Mouse (Mus musculus) lung, postnatal 14 days (tissue): ENCODE data around the gene Ctsr.
"Not testable (repeated sequence)": the region's sequence is repeated elsewhere in the genome, so short reads cannot be mapped to it uniquely, and the experiment has no call there.

Experiments used
- DNase-seq: peaks from one replicate; pipeline ENCODE4 v3.0.0; 2021

The Ctsr gene

GRCm38 (mm10) chr13:61164156-61164555, at the start of gene Ctsr:
Gene Ctsr (minus strand): TSS chr13:61164256.
- no peak for DNase-seq

- DNase-seq: no peak
Observed at GRCm38 (mm10) chr13:61203310-61203709, 39.3 kb upstream of the Ctsr start, which contains the start of gene Cts6. Gene Cts6 (minus strand): TSS chr13:61203410.

DNA sequence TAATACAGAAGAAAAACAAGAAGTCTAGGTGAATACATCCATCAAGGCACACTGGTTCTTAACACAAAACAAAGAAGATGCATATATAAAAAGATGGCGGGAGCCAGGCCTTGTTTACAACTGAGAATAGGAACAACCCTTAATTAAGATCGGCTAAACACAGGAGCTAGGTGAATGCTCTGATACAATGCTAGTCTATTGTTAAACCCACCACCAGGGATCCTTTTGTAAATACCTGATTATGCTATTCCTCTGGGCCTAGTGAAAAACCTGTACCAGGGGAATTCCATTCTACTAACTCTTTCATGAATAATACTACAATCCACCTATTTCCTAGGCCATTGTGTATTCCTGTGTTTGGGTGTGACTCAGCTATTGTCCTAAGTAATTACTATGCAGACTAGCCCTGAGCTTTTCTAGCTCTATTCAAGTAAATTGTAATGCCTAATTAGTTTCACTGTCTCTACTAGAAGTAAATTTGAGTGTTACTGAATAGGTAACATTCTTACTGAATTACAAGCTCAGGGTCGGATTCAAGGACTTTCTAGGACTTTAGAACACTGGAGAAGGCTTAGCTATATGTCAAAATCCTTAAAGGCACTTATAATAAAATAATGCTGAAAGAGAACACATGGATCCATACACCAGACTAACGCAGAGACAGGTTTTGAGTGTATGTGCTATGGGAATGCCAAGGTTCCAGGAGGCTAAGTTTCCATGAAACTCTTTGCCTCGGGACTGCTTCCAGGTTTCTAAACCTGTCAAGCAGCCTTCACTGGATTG, 21.3 kb upstream of the Ctsr start:
- not testable (repeated sequence) for DNase-seq

DNA sequence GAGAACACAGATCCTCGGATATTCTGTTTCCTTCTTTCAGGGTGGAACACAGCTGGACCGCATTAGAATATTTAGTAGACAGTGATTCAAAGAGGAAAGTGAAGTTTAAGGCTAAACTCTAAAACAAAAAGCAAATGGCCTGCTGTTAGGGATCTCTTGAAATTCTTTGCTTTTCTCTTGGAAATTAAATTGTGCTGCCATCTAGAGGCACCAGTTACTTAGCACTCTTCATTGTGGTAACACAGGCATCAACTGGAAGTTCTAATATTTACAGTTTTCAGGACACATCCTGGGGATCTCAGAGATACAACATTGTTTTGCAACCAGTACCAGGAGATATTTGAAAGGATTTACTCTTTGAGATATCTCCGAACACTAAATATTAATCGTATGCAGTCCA, 566 bp upstream of the Ctsr start:
- DNase-seq: no peak
